Mouse (Mus musculus) stomach, postnatal 0 days (tissue): Measurements from ENCODE around the gene Wapl.

Source experiments
- CTCF ChIP-seq: IDR thresholded peaks from 2 replicates; pipeline ENCODE4 v1.5.1; 2016; ENCODE audit warnings: antibody characterized with exemption, low read depth, mild to moderate bottlenecking, moderate library complexity
- EP300 ChIP-seq: optimal IDR thresholded peaks from 2 replicates; pipeline ENCODE3; 2016; ENCODE audit warnings: antibody characterized with exemption

DNA sequence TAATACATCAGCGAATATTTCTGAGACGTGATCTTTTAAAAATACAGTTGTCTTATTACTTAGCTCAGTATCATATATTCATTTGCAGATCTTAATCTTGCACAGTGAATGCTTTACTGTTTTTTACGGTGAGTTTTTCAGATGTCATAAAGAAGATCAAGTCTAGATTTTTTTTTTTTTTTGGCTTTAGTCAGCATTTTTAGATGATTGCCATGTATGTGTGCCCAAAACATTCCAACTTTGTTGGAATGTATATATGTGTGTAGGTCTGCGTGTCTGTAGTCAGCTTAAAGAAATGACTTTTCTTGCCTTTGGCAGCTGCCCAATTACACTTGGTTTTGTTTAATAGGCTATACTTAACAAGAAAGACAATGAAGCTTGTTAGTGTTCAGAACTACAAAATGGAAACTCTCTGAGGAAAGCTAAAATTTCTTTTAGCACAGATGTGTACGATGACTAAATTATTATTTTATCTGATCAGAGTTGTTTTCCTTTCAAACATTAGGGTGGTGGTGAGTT, 1.7 kb downstream of the Wapl start:
- no peak for TF ChIP-seq CTCF
- TF ChIP-seq EP300 = no peak
